Mouse (Mus musculus) MEL (cell line): ENCODE data around the gene Kctd13.

Experiments
- CTCF ChIP-seq, 3 experiments: IDR thresholded peaks in 2 of 3; conservative IDR thresholded peaks in 1 of 3; 2 replicates each; pipeline ENCODE4 v1.5.1; 2011 to 2012; ENCODE audit warnings: low read length in 3 of 3, low read depth in 2 of 3, mild to moderate bottlenecking in 2 of 3, improper control_type of control experiment in 1 of 3, inconsistent platforms in 1 of 3, mixed read lengths in 1 of 3, moderate library complexity in 1 of 3; ENCODE audit not compliant: control insufficient read depth in 1 of 3, insufficient read depth in 1 of 3, poor library complexity in 1 of 3, severe bottlenecking in 1 of 3
- NELFE ChIP-seq: IDR thresholded peaks from 2 replicates; pipeline ENCODE4 v1.6.1; 2011; ENCODE audit warnings: low read depth, low read length, improper control_type of control experiment
- POLR2A ChIP-seq, 2 experiments: IDR thresholded peaks; 2 replicates each; pipeline ENCODE4 v1.6.1; 2011 to 2012; ENCODE audit warnings: low read length in 2 of 2, mild to moderate bottlenecking in 2 of 2, control low read depth in 1 of 2, improper control_type of control experiment in 1 of 2, low read depth in 1 of 2, moderate library complexity in 1 of 2; ENCODE audit not compliant: control insufficient read depth in 1 of 2, insufficient read depth in 1 of 2, poor library complexity in 1 of 2
- TAL1 ChIP-seq: IDR thresholded peaks from 2 replicates; pipeline ENCODE4 v1.6.1; 2012; ENCODE audit warnings: mild to moderate bottlenecking, inconsistent platforms, low read length, moderate library complexity, mixed read lengths
- USF1 ChIP-seq: IDR thresholded peaks from 2 replicates; pipeline ENCODE4 v1.6.1; 2014; ENCODE audit warnings: low read depth, mild to moderate bottlenecking, inconsistent platforms, low read length, improper control_type of control experiment, moderate library complexity
- ZMIZ1 ChIP-seq: IDR thresholded peaks from 2 replicates; pipeline ENCODE4 v1.6.1; 2012; ENCODE audit warnings: low read depth, mild to moderate bottlenecking, inconsistent platforms, low read length, improper control_type of control experiment, moderate library complexity

DNA sequence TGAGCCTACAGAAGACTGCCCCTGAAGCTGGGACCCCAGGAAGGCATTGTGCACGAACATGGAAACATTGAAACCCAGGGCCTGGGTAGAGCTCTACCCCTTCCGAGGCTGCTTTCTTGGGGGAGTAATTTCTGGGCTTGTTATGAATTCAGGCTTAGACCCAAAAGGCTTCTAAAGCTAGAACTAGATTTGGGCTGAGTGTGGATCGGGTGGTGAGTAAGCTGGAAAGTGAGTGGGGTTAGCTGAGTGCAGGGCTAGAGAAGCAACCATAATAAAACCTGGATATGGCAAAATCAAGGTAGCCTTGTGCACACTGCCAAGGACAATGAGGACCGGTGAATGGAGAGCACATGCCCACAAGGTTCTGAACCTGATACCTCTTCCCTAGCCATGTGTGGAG lies 33.3 kb downstream of the Kctd13 start:
- TF ChIP-seq CTCF (IDR thresholded peaks at IDR 0.05 in 2 of 3, conservative IDR thresholded peaks at IDR 0.05 in 1 of 3; ENCODE audit: control insufficient read depth in 1 of 3, insufficient read depth in 1 of 3, low read depth in 2 of 3, low read length in 3 of 3, poor library complexity in 1 of 3, severe bottlenecking in 1 of 3) (no peak), POLR2A (IDR thresholded peaks at IDR 0.05; ENCODE audit: control insufficient read depth in 1 of 2, insufficient read depth in 1 of 2, low read depth in 1 of 2, low read length in 2 of 2, poor library complexity in 1 of 2) (no peak), TAL1 (no peak), ZMIZ1 (no peak), USF1 (no peak), NELFE (no peak)
